Mouse (Mus musculus) testis, postnatal 14 days (tissue): ENCODE measurements around the gene Pate3.
"Not testable (repeated sequence)": the region's sequence is repeated elsewhere in the genome, so short reads cannot be mapped to it uniquely, and the experiment has no call there.

Experiments used
- DNase-seq: peaks from one replicate; pipeline ENCODE4 v3.0.0; 2021; ENCODE audit warnings: low spot score

Gene Pate3

DNA sequence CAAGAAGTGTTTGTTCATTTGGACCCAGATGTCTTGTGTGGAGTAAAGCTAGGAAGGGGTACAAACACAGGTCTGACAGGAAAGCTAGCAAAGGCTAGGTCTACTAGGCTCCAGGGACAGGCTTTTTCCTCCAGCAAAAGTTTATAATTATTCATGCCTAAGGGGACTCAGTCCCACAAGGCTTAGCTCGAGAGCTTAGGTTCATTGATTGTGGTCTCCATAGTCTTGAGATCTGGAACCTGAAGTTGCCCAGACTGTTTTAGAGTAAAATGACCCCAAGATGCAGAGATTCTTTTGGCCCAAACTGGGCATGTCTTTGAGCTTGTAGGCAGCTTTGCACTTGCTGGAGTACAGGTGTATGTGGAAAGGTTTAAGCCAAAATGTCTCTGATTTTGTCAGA is at the start of gene Pate3:
TSS of gene Pate3 (minus strand) at position 101 of the 400 bp plus-strand sequence.
- DNase-seq: no peak

GRCm38 (mm10) chr9:35691924-35692323 is 43.9 kb upstream of the Pate3 start:
- DNase-seq: no peak

DNA sequence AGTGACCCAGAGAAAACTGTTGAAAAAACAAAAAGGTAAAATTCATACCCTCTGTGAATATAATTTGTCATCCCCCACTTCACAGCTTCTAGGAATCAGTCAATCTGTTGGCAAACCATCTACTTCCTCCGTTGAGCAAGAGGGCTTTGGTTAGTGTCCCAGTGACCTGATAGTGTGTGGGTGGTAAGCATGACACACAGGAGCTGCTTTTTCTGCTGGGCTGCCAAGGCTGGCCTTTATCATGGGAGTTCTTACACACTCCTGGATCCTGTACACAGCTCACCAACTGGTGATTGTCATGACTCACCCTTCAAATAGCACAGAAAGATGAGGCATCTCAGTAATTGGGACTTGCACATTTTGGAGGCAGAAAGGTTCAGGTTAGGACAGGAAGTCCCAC is 39.0 kb upstream of the Pate3 start, which contains the start of gene Pate1:
TSS of gene Pate1 (minus strand) at position 378 of the 400 bp plus-strand sequence.
- no peak for DNase-seq

DNA sequence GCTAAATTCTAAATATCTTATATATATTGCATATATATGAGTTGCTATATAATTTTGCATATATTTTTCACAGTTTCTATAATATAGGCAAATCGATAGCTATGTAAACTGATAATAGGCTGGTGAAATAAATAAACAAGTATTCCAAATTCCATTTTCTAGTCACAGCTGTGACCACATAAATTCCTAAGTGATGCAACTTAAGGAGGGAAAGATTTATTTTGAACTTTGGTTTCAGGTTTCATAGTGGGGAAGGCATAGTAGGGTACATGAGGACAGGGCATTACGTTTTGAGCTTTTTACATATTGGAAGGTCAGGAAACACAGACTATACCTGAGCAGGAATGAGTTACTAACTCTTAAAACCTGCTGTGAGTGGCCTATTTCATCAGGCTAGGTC is 25.6 kb upstream of the Pate3 start:
- DNase-seq: no peak

- no peak for DNase-seq
Observed at GRCm38 (mm10) chr9:35632981-35633380, 15.0 kb downstream of the Pate3 start.

DNA sequence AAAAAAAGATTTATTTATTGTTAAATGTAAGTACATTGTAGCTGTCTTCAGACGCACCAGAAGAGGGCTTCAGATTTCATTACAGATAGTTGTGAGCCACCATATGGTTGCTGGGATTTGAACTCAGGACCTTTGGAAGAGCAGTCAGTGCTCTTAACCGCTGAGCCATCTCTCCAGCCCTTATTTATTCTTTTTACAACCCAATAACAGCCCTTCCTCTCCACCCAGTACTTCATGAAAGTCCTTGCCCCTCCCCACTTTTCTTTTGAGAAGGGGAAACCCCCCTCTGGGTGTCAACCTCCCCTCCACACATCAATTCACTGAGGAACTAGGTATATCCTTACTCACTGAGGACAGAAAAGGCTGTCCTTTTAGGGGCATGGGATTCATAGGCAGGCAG is 31.2 kb downstream of the Pate3 start:
- not testable (repeated sequence) for DNase-seq

DNA sequence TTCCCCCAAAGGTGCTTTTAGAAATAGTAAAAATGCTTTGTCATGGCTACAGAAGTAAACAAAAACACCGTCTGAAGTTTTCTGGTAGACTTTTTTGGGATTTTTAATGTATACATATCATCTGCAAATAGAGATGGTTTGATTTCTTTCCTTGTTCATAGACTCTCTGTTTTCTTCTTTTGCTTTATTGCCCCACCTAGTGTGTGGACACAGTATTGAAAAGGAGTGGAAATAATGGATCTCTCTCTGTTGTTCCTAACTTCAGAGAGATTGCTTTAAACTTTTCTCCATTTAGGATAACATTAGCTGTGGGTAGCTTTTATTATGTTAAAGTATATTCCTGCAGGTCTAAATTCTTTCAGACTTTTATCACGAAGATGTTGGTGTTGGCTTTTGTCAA is 34.0 kb downstream of the Pate3 start:
- DNase-seq: no peak

DNA sequence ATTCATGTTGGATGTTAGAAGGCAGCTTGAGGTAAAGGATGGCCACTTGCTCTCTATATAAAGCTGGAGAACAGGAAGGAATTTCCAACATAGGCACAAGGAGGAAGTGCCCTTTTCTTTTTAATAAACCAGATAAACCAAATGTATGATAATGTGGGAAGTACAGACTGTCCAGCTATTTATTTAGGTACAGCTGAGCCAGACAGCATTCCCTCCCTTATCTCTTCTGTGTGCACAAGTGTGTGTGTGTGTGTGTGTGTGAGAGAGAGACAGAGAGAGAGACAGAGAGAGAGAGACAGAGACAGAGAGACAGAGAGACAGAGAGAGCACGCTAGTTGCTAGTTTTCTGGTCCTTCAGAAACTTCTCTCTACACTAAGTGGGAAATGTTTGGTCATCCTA is 36.2 kb downstream of the Pate3 start, which contains the start of gene Pate4:
TSS of gene Pate4 (minus strand) at position 101 of the 400 bp plus-strand sequence.
- no peak for DNase-seq

GRCm38 (mm10) chr9:35607647-35608405 is 40.2 kb downstream of the Pate3 start:
- no peak for DNase-seq
